Mouse (Mus musculus): ENCODE measurements at regions not wholly inside any gene's neighbourhood (a gene's known extent, or its start where the extent isn't known, plus 50 kb on each side); places are given as distances from the start of the nearest gene placed in this dataset.

- H3K27me3 ChIP-seq (ENCODE audit: control insufficient read depth, insufficient read depth, low read length), result no peaks in the 10 kb centered on the region
- DNase-seq, result no peak
- H3K4me3 ChIP-seq (replicated peaks; ENCODE audit: insufficient read depth, low read depth, low read length), result no peak overlapping the region
- no peaks in the 10 kb centered on the region for H3K4me1 ChIP-seq (ENCODE audit: control insufficient read depth, insufficient read depth, low read length)
- 92% methylated on average over 7 of the region's 7 CpGs for WGBS
- H3K27ac ChIP-seq (ENCODE audit: insufficient read depth, low read length), result no peak overlapping the region
- no peak for TF ChIP-seq CTCF (IDR thresholded peaks at IDR 0.05; ENCODE audit: borderline replicate concordance, insufficient read depth, low read depth, low read length)
- TF ChIP-seq POLR2A (IDR thresholded peaks at IDR 0.05; ENCODE audit: borderline replicate concordance, insufficient read depth, low read length), result no peak
Measured at GRCm38 (mm10) chr12:16023273-16023672, 206.6 kb upstream of the Trib2 start.

- TF ChIP-seq POLR2A (IDR thresholded peaks at IDR 0.05; ENCODE audit: borderline replicate concordance, insufficient read depth, low read length) (no peak), CTCF (IDR thresholded peaks at IDR 0.05; ENCODE audit: borderline replicate concordance, insufficient read depth, low read depth, low read length) (no peak)
- Histone ChIP-seq H3K4me3 (replicated peaks; ENCODE audit: insufficient read depth, low read depth, low read length) (no peak overlapping the region), H3K4me1 (ENCODE audit: control insufficient read depth, insufficient read depth, low read length) (no peaks in the 10 kb centered on the region), H3K27me3 (ENCODE audit: control insufficient read depth, insufficient read depth, low read length) (no peaks in the 10 kb centered on the region), H3K27ac (ENCODE audit: insufficient read depth, low read length) (no peak overlapping the region)
- 77% methylated on average over 1 of the region's 1 CpGs for WGBS
- no peak for DNase-seq
Measured at GRCm38 (mm10) chr12:16021202-16021821, 204.6 kb upstream of the Trib2 start.

GRCm38 (mm10) chr12:16018237-16018636 lies 201.5 kb upstream of the Trib2 start:
- no peak overlapping the region for H3K4me3 ChIP-seq (replicated peaks; ENCODE audit: insufficient read depth, low read depth, low read length)
- no peak for DNase-seq
- WGBS, result 95% methylated on average over 4 of the region's 4 CpGs
- no peak overlapping the region for H3K27ac ChIP-seq (ENCODE audit: insufficient read depth, low read length)
- TF ChIP-seq POLR2A (IDR thresholded peaks at IDR 0.05; ENCODE audit: borderline replicate concordance, insufficient read depth, low read length) (no peak), CTCF (IDR thresholded peaks at IDR 0.05; ENCODE audit: borderline replicate concordance, insufficient read depth, low read depth, low read length) (no peak)
- H3K27me3 ChIP-seq (ENCODE audit: control insufficient read depth, insufficient read depth, low read length), result no peaks in the 10 kb centered on the region
- no peaks in the 10 kb centered on the region for H3K4me1 ChIP-seq (ENCODE audit: control insufficient read depth, insufficient read depth, low read length)

- Histone ChIP-seq H3K27ac (ENCODE audit: insufficient read depth, low read length) (no peak overlapping the region), H3K4me3 (replicated peaks; ENCODE audit: insufficient read depth, low read depth, low read length) (no peak overlapping the region), H3K4me1 (ENCODE audit: control insufficient read depth, insufficient read depth, low read length) (no peaks in the 10 kb centered on the region), H3K27me3 (ENCODE audit: control insufficient read depth, insufficient read depth, low read length) (no peaks in the 10 kb centered on the region)
- no peak for TF ChIP-seq POLR2A (IDR thresholded peaks at IDR 0.05; ENCODE audit: borderline replicate concordance, insufficient read depth, low read length)
- TF ChIP-seq CTCF (IDR thresholded peaks at IDR 0.05; ENCODE audit: borderline replicate concordance, insufficient read depth, low read depth, low read length), result no peak
- 100% methylated on average over 1 of the region's 1 CpGs for WGBS
- no peak for DNase-seq
Measured at GRCm38 (mm10) chr12:16016621-16017020, 199.9 kb upstream of the Trib2 start.

GRCm38 (mm10) chr12:16015596-16015995 lies 198.9 kb upstream of the Trib2 start:
- Histone ChIP-seq H3K4me3 (replicated peaks; ENCODE audit: insufficient read depth, low read depth, low read length) (no peak overlapping the region), H3K4me1 (ENCODE audit: control insufficient read depth, insufficient read depth, low read length) (no peaks in the 10 kb centered on the region), H3K27me3 (ENCODE audit: control insufficient read depth, insufficient read depth, low read length) (no peaks in the 10 kb centered on the region; the same call in 1 of the 2 replicates), H3K27ac (ENCODE audit: insufficient read depth, low read length) (no peak overlapping the region)
- no peak for TF ChIP-seq CTCF (IDR thresholded peaks at IDR 0.05; ENCODE audit: borderline replicate concordance, insufficient read depth, low read depth, low read length)
- no peak for TF ChIP-seq POLR2A (IDR thresholded peaks at IDR 0.05; ENCODE audit: borderline replicate concordance, insufficient read depth, low read length)
- no peak for DNase-seq
- 78% methylated on average over 8 of the region's 8 CpGs for WGBS

- no peak for DNase-seq
- no peak overlapping the region for H3K4me3 ChIP-seq (replicated peaks; ENCODE audit: insufficient read depth, low read depth, low read length)
- no peak for TF ChIP-seq CTCF (IDR thresholded peaks at IDR 0.05; ENCODE audit: borderline replicate concordance, insufficient read depth, low read depth, low read length)
- TF ChIP-seq POLR2A (IDR thresholded peaks at IDR 0.05; ENCODE audit: borderline replicate concordance, insufficient read depth, low read length), result no peak
- H3K27me3 ChIP-seq (ENCODE audit: control insufficient read depth, insufficient read depth, low read length), result no peaks in the 10 kb centered on the region; the same call in 1 of the 2 replicates
- WGBS, result 91% methylated on average over 1 of the region's 1 CpGs
- no peaks in the 10 kb centered on the region for H3K4me1 ChIP-seq (ENCODE audit: control insufficient read depth, insufficient read depth, low read length)
- H3K27ac ChIP-seq (ENCODE audit: insufficient read depth, low read length), result no peak overlapping the region
Measured at GRCm38 (mm10) chr12:16014679-16015078, 198.0 kb upstream of the Trib2 start.

GRCm38 (mm10) chr12:16013861-16014630 lies 197.3 kb upstream of the Trib2 start:
- 91% methylated on average over 6 of the region's 6 CpGs for WGBS
- Histone ChIP-seq H3K4me3 (replicated peaks; ENCODE audit: insufficient read depth, low read depth, low read length) (no peak overlapping the region), H3K27ac (ENCODE audit: insufficient read depth, low read length) (no peak overlapping the region), H3K27me3 (ENCODE audit: control insufficient read depth, insufficient read depth, low read length) (no peaks in the 10 kb centered on the region; the same call in 1 of the 2 replicates), H3K4me1 (ENCODE audit: control insufficient read depth, insufficient read depth, low read length) (no peaks in the 10 kb centered on the region)
- no peak for DNase-seq
- no peak for TF ChIP-seq CTCF (IDR thresholded peaks at IDR 0.05; ENCODE audit: borderline replicate concordance, insufficient read depth, low read depth, low read length)
- TF ChIP-seq POLR2A (IDR thresholded peaks at IDR 0.05; ENCODE audit: borderline replicate concordance, insufficient read depth, low read length), result no peak

GRCm38 (mm10) chr12:16013354-16013753 lies 196.6 kb upstream of the Trib2 start:
- WGBS, result 66% methylated on average over 2 of the region's 2 CpGs
- H3K4me3 ChIP-seq (replicated peaks; ENCODE audit: insufficient read depth, low read depth, low read length), result no peak overlapping the region
- no peak overlapping the region for H3K27ac ChIP-seq (ENCODE audit: insufficient read depth, low read length)

More at GRCm38 (mm10) chr12:16013354-16013753, 196.6 kb upstream of the Trib2 start:
- no peak for TF ChIP-seq CTCF (IDR thresholded peaks at IDR 0.05; ENCODE audit: borderline replicate concordance, insufficient read depth, low read depth, low read length)
- no peak for TF ChIP-seq POLR2A (IDR thresholded peaks at IDR 0.05; ENCODE audit: borderline replicate concordance, insufficient read depth, low read length)
- H3K4me1 ChIP-seq (ENCODE audit: control insufficient read depth, insufficient read depth, low read length), result no peaks in the 10 kb centered on the region
- no peak for DNase-seq
- H3K27me3 ChIP-seq (ENCODE audit: control insufficient read depth, insufficient read depth, low read length), result no peaks in the 10 kb centered on the region; the same call in 1 of the 2 replicates
